Mouse (Mus musculus): ENCODE measurements around the gene Lgals7. TPM values are rescaled to one million over a fixed set of nuclear protein-coding genes. Genes with fewer than 3 reads are reported as not detected.

Lgals7 gene
- polyA plus RNA-seq, 1 experiment from 2014 or later, result 4.0 TPM

- peaks cover 26% of the 10 kb centered on the region for H3K4me1 ChIP-seq (replicated peaks)
- 26% methylated on average over 14 of the region's 14 CpGs for WGBS
Observed at GRCm38 (mm10) chr7:28886486-28886885, 22.8 kb downstream of the Lgals7 start.

GRCm38 (mm10) chr7:28888701-28889161 lies 25.1 kb downstream of the Lgals7 start:
- H3K27me3 ChIP-seq (ENCODE audit: insufficient read depth, poor library complexity, severe bottlenecking), result peaks cover 56% of the 10 kb centered on the region
- no peak for DNase-seq (ENCODE audit: low spot score)

More at GRCm38 (mm10) chr7:28886486-28886885, 22.8 kb downstream of the Lgals7 start:
- peaks cover 17% of the 10 kb centered on the region for H3K36me3 ChIP-seq
- peaks cover 56% of the 10 kb centered on the region for H3K27me3 ChIP-seq (ENCODE audit: insufficient read depth, poor library complexity, severe bottlenecking)
- H3K27ac ChIP-seq, result no peak overlapping the region
- no peak for DNase-seq (ENCODE audit: low spot score)
- no peaks in the 10 kb centered on the region for H3K9me3 ChIP-seq
- no peak overlapping the region for H3K4me3 ChIP-seq

GRCm38 (mm10) chr7:28892601-28893000 lies 28.9 kb downstream of the Lgals7 start:
- Histone ChIP-seq H3K27ac (no peak overlapping the region), H3K36me3 (peaks cover 77% of the 10 kb centered on the region), H3K9me3 (no peaks in the 10 kb centered on the region), H3K27me3 (ENCODE audit: insufficient read depth, poor library complexity, severe bottlenecking) (peaks cover 34% of the 10 kb centered on the region), H3K4me3 (no peak overlapping the region), H3K4me1 (replicated peaks) (peaks cover 27% of the 10 kb centered on the region)
- DNase-seq (ENCODE audit: low spot score), result no peak
- 96% methylated on average over 17 of the region's 17 CpGs for WGBS

More at GRCm38 (mm10) chr7:28888701-28889161, 25.1 kb downstream of the Lgals7 start:
- no peaks in the 10 kb centered on the region for H3K9me3 ChIP-seq
- H3K4me3 ChIP-seq, result peak overlapping the region; percentile 47
- peaks cover 12% of the 10 kb centered on the region for H3K4me1 ChIP-seq (replicated peaks)
- no peak overlapping the region for H3K27ac ChIP-seq
- 3% methylated on average over 27 of the region's 27 CpGs for WGBS
- H3K36me3 ChIP-seq, result peaks cover 38% of the 10 kb centered on the region

- Histone ChIP-seq H3K4me3 (no peak overlapping the region), H3K4me1 (replicated peaks) (peaks cover 20% of the 10 kb centered on the region), H3K27me3 (ENCODE audit: insufficient read depth, poor library complexity, severe bottlenecking) (peaks cover 22% of the 10 kb centered on the region), H3K36me3 (peaks cover 88% of the 10 kb centered on the region), H3K27ac (0 out of 2 replicates have a peak overlapping the region, but pooled peaks have one; percentile 35), H3K9me3 (no peaks in the 10 kb centered on the region)
- DNase-seq (ENCODE audit: low spot score), result peak; percentile 69
- WGBS, result 61% methylated on average over 7 of the region's 7 CpGs
Observed at GRCm38 (mm10) chr7:28893643-28894265, 30.1 kb downstream of the Lgals7 start.

GRCm38 (mm10) chr7:28894942-28895341 lies 31.3 kb downstream of the Lgals7 start:
- H3K4me1 ChIP-seq (replicated peaks), result peaks cover 16% of the 10 kb centered on the region
- WGBS, result 62% methylated on average over 5 of the region's 5 CpGs
- DNase-seq (ENCODE audit: low spot score), result no peak
- H3K36me3 ChIP-seq, result peaks cover 97% of the 10 kb centered on the region
- no peaks in the 10 kb centered on the region for H3K9me3 ChIP-seq
- H3K27me3 ChIP-seq (ENCODE audit: insufficient read depth, poor library complexity, severe bottlenecking), result peaks cover 10% of the 10 kb centered on the region
- no peak overlapping the region for H3K27ac ChIP-seq
- H3K4me3 ChIP-seq, result no peak overlapping the region

- no peaks in the 10 kb centered on the region for H3K27me3 ChIP-seq (ENCODE audit: insufficient read depth, poor library complexity, severe bottlenecking)
- H3K27ac ChIP-seq, result no peak overlapping the region
- no peak overlapping the region for H3K4me3 ChIP-seq
- no peaks in the 10 kb centered on the region for H3K9me3 ChIP-seq
- peaks cover 16% of the 10 kb centered on the region for H3K4me1 ChIP-seq (replicated peaks)
- H3K36me3 ChIP-seq, result peaks cover 98% of the 10 kb centered on the region
- WGBS, result 92% methylated on average over 6 of the region's 6 CpGs
- DNase-seq (ENCODE audit: low spot score), result no peak
Observed at GRCm38 (mm10) chr7:28897661-28898060, 34.0 kb downstream of the Lgals7 start.

- no peaks in the 10 kb centered on the region for H3K9me3 ChIP-seq
- no peak overlapping the region for H3K27ac ChIP-seq
- H3K27me3 ChIP-seq (ENCODE audit: insufficient read depth, poor library complexity, severe bottlenecking), result no peaks in the 10 kb centered on the region
- DNase-seq (ENCODE audit: low spot score), result no peak
- H3K36me3 ChIP-seq, result peaks cover 100% of the 10 kb centered on the region
- 88% methylated on average over 4 of the region's 4 CpGs for WGBS
- peaks cover 3% of the 10 kb centered on the region for H3K4me1 ChIP-seq (replicated peaks)
- H3K4me3 ChIP-seq, result no peak overlapping the region
Observed at GRCm38 (mm10) chr7:28899972-28900371, 36.3 kb downstream of the Lgals7 start.

- Histone ChIP-seq H3K27ac (no peak overlapping the region), H3K36me3 (peaks cover 100% of the 10 kb centered on the region), H3K4me3 (no peak overlapping the region), H3K9me3 (no peaks in the 10 kb centered on the region), H3K4me1 (replicated peaks) (no peaks in the 10 kb centered on the region), H3K27me3 (ENCODE audit: insufficient read depth, poor library complexity, severe bottlenecking) (no peaks in the 10 kb centered on the region)
- 94% methylated on average over 13 of the region's 13 CpGs for WGBS
- DNase-seq (ENCODE audit: low spot score), result no peak
Observed at GRCm38 (mm10) chr7:28901311-28902125, 37.9 kb downstream of the Lgals7 start.

GRCm38 (mm10) chr7:28902180-28902579 lies 38.5 kb downstream of the Lgals7 start:
- WGBS, result 93% methylated on average over 6 of the region's 6 CpGs
- DNase-seq (ENCODE audit: low spot score), result no peak
- H3K27ac ChIP-seq, result no peak overlapping the region
- no peak overlapping the region for H3K4me3 ChIP-seq
- H3K36me3 ChIP-seq, result peaks cover 100% of the 10 kb centered on the region
- H3K27me3 ChIP-seq (ENCODE audit: insufficient read depth, poor library complexity, severe bottlenecking), result no peaks in the 10 kb centered on the region
- no peaks in the 10 kb centered on the region for H3K4me1 ChIP-seq (replicated peaks)
- no peaks in the 10 kb centered on the region for H3K9me3 ChIP-seq

GRCm38 (mm10) chr7:28902809-28903208 lies 39.2 kb downstream of the Lgals7 start:
- H3K27me3 ChIP-seq (ENCODE audit: insufficient read depth, poor library complexity, severe bottlenecking), result no peaks in the 10 kb centered on the region
- no peaks in the 10 kb centered on the region for H3K4me1 ChIP-seq (replicated peaks)
- no peaks in the 10 kb centered on the region for H3K9me3 ChIP-seq
- H3K27ac ChIP-seq, result no peak overlapping the region
- H3K4me3 ChIP-seq, result no peak overlapping the region
- 95% methylated on average over 3 of the region's 3 CpGs for whole genome bisulfite sequencing
- DNase-seq (ENCODE audit: low spot score), result no peak
- H3K36me3 ChIP-seq, result peaks cover 100% of the 10 kb centered on the region

GRCm38 (mm10) chr7:28903778-28904177 lies 40.1 kb downstream of the Lgals7 start:
- Histone ChIP-seq H3K4me3 (no peak overlapping the region), H3K27ac (no peak overlapping the region), H3K27me3 (ENCODE audit: insufficient read depth, poor library complexity, severe bottlenecking) (no peaks in the 10 kb centered on the region), H3K4me1 (replicated peaks) (no peaks in the 10 kb centered on the region), H3K9me3 (no peaks in the 10 kb centered on the region), H3K36me3 (peaks cover 100% of the 10 kb centered on the region)
- WGBS, result 89% methylated on average over 10 of the region's 10 CpGs
- DNase-seq (ENCODE audit: low spot score), result no peak

GRCm38 (mm10) chr7:28907195-28907594 lies 43.5 kb downstream of the Lgals7 start:
- 95% methylated on average over 5 of the region's 5 CpGs for WGBS
- Histone ChIP-seq H3K27ac (no peak overlapping the region), H3K36me3 (peaks cover 100% of the 10 kb centered on the region), H3K4me3 (no peak overlapping the region), H3K4me1 (replicated peaks) (0 out of 2 replicates have a peak, but pooled peaks cover 5% of the 10 kb centered on the region), H3K9me3 (no peaks in the 10 kb centered on the region), H3K27me3 (ENCODE audit: insufficient read depth, poor library complexity, severe bottlenecking) (no peaks in the 10 kb centered on the region)
- DNase-seq (ENCODE audit: low spot score), result no peak

GRCm38 (mm10) chr7:28911632-28912031 lies 48.0 kb downstream of the Lgals7 start:
- WGBS, result 79% methylated on average over 4 of the region's 4 CpGs
- Histone ChIP-seq H3K4me3 (no peak overlapping the region), H3K4me1 (replicated peaks) (peaks cover 12% of the 10 kb centered on the region; the same call in 1 of the 2 replicates), H3K27ac (0 out of 2 replicates have a peak overlapping the region, but pooled peaks have one; percentile 37), H3K27me3 (ENCODE audit: insufficient read depth, poor library complexity, severe bottlenecking) (no peaks in the 10 kb centered on the region), H3K36me3 (peaks cover 100% of the 10 kb centered on the region), H3K9me3 (no peaks in the 10 kb centered on the region)
- DNase-seq (ENCODE audit: low spot score), result no peak

All from hindbrain, embryonic 10.5 days (tissue).